Mouse (Mus musculus) forebrain, embryonic 14.5 days (tissue): ENCODE results near the gene Rhbg. TPM values are rescaled to one million over a fixed set of nuclear protein-coding genes. Genes with fewer than 3 reads are reported as not detected.
"Not testable (repeated sequence)": the region's sequence is repeated elsewhere in the genome, so short reads cannot be mapped to it uniquely, and the experiment has no call there.

Experiments
- ATAC-seq: fragments of 200-750 bp; cut with Nextera tagmentation; 2 replicates; pipeline ENCODE4 v1.8.0; 2017; ENCODE audit warnings: mild to moderate bottlenecking, moderate library complexity
- DNase-seq: peaks from one replicate; pipeline ENCODE4 v3.0.0-alpha.2; 2015; ENCODE audit warnings: low spot score
- H3K27ac ChIP-seq: fragments of 300-500 bp; sonication (generic); 2 replicates; pipeline ENCODE4 v1.5.1; 2014; ENCODE audit warnings: low read depth, mild to moderate bottlenecking, control low read depth, low read length, moderate library complexity
- H3K27me3 ChIP-seq: fragments of 300-500 bp; sonication (generic); replicated peaks from 2 replicates; pipeline ENCODE4 v1.6.1; 2014; ENCODE audit warnings: low read length, control low read depth, mixed read lengths; ENCODE audit not compliant: control insufficient read depth, insufficient read depth
- H3K36me3 ChIP-seq: fragments of 300-500 bp; sonication (generic); 2 replicates; pipeline ENCODE4 v1.6.1; 2014; ENCODE audit warnings: low read length, control low read depth; ENCODE audit not compliant: control insufficient read depth, insufficient read depth
- H3K4me1 ChIP-seq: fragments of 300-500 bp; sonication (generic); 2 replicates; pipeline ENCODE4 v1.6.1; 2014; ENCODE audit warnings: antibody characterized with exemption, low read length, control low read depth; ENCODE audit not compliant: control insufficient read depth, insufficient read depth
- H3K4me2 ChIP-seq: fragments of 300-500 bp; sonication (generic); 2 replicates; pipeline ENCODE4 v1.6.1; 2014; ENCODE audit warnings: mild to moderate bottlenecking, control low read depth, low read length
- H3K4me3 ChIP-seq: fragments of 300-500 bp; sonication (generic); 2 replicates; pipeline ENCODE4 v1.5.1; 2014; ENCODE audit warnings: low read depth, low read length, control low read depth
- H3K9ac ChIP-seq: fragments of 300-500 bp; sonication (generic); 2 replicates; pipeline ENCODE4 v1.6.1; 2014; ENCODE audit warnings: mild to moderate bottlenecking, low read length, control low read depth, moderate library complexity
- H3K9me3 ChIP-seq: fragments of 300-500 bp; sonication (generic); replicated peaks from 2 replicates; pipeline ENCODE4 v1.6.1; 2016; ENCODE audit warnings: low read length, control low read depth, mixed read lengths; ENCODE audit not compliant: control insufficient read depth
- WGBS: fragments of 180-500 bp; shearing (Covaris S2); extraction: QIAGEN DNeasy Blood & Tissue Kit; methylation state at CpG from one replicate; pipeline ENCODE4 v1.1.7; 2014; 5-methylcytosine and 5-hydroxymethylcytosine counted together
- polyA plus RNA-seq: library from polyadenylated mRNA; unstranded; fragments of >200 nt; fragmentation: Nextera tagmentation; extraction: Ambion mirVana; gene quantifications from 2 replicates; pipeline ENCODE4 v1.2.1, GENCODE M21; 2014

Gene Rhbg
- polyA plus RNA-seq, 1 experiment from 2014 or later = 0.25 TPM

GRCm38 (mm10) chr3:88287110-88287509 lies 32.6 kb upstream of the Rhbg start, which contains the start of gene Gm38392:
Gm38392 (minus strand) TSS chr3:88287210.
- Histone ChIP-seq H3K4me2 (no peak within 1 kb of the TSS), H3K4me1 (no peaks in the 10 kb centered on the region), H3K4me3 (no peak within 1 kb of the TSS), H3K9ac (no peak within 1 kb of the TSS), H3K27ac (no peak within 1 kb of the TSS), H3K36me3 (no peaks in the 10 kb centered on the region), H3K9me3 (no peaks in the 10 kb centered on the region), H3K27me3 (no peaks in the 10 kb centered on the region)
- DNase-seq = no peak
- 95% methylated on average over 4 of the region's 4 CpGs for WGBS
- ATAC-seq = no peak

DNA sequence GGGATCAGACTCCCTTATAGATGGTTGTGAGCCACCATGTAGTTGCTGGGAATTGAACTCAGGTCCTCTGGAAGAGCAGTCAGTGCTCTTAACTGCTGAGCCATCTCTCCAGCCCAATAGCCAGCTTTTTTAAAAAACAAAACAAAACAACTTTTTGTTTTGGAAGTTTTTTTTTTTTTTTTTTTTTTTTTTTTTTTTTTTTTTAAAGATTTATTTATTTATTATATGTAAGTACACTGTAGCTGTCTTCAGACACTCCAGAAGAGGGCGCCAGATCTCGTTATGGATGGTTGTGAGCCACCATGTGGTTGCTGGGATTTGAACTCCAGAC lies 31.0 kb upstream of the Rhbg start:
- not testable (repeated sequence) for H3K36me3 ChIP-seq, H3K4me3 ChIP-seq, H3K27ac ChIP-seq, H3K4me2 ChIP-seq, DNase-seq, H3K4me1 ChIP-seq, H3K9me3 ChIP-seq, ATAC-seq, H3K27me3 ChIP-seq, H3K9ac ChIP-seq
- WGBS = no CpG with 5 or more reads among the region's 2 CpGs

GRCm38 (mm10) chr3:88284815-88285564 lies 30.5 kb upstream of the Rhbg start:
- not testable (repeated sequence) for H3K27me3 ChIP-seq, H3K4me3 ChIP-seq, DNase-seq, H3K9ac ChIP-seq, H3K4me2 ChIP-seq, ATAC-seq, H3K27ac ChIP-seq, H3K36me3 ChIP-seq, H3K4me1 ChIP-seq, H3K9me3 ChIP-seq
- WGBS = 96% methylated on average over 14 of the region's 14 CpGs

DNA sequence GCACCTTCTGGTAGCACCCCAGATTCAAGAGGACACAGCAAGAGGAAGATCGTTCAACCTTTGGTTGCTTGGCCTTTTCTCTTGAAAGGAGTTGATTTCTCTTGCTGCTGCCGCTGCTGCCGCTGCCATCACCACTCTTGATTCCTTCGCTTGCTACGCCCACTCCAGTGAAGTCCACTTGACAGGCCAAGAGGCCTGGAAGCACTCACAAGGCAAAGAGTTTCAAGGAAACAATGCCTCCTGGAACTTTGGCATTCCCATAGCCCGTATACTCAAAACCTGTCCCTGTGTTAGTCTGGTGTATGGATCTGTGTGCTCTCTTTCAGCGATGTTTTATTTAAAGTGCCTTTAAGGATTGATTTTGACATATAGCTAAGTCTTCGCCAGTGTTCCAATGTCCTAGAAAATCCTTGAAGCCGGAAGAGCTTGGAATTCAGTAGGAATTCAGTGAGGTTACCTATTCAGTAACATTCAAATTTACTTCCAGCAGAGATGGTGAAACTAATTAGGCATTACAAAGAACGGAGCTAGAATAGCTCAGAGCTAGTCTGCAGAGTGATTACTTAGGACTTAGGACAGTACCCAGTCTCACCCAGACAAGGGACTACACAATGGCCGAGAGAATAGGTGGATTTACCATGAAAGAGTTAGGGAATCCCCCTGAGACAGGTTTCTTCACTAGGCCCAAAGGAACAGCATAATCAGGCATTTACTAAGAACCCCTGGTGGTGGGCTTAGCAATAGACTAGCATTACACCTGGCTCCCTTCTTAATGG lies 26.8 kb upstream of the Rhbg start:
- not testable (repeated sequence) for DNase-seq, H3K27me3 ChIP-seq, H3K27ac ChIP-seq, H3K4me2 ChIP-seq, ATAC-seq, H3K36me3 ChIP-seq, H3K4me3 ChIP-seq, H3K4me1 ChIP-seq, H3K9me3 ChIP-seq, H3K9ac ChIP-seq
- WGBS = 40% methylated on average over 11 of the region's 11 CpGs

DNA sequence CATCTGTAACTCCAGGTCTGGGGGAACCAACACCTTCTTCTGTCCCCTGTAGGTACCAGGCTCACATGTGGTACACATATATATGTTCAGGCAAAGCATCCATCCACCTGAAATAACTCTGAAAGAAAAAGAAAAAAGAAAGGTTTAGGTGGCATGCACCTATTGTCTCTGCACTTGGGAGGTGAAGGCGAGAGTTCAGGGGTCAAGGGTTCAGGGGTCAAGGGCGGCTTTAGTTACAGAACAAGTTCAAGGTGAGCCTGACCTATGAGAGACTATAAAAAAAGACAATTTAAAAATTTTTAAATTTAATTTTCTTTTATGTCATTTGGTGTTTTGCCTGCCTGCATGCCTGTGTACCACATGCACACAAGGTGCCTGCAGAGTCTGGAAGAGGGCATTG lies 25.5 kb upstream of the Rhbg start:
- 96% methylated on average over 2 of the region's 2 CpGs for WGBS

DNA sequence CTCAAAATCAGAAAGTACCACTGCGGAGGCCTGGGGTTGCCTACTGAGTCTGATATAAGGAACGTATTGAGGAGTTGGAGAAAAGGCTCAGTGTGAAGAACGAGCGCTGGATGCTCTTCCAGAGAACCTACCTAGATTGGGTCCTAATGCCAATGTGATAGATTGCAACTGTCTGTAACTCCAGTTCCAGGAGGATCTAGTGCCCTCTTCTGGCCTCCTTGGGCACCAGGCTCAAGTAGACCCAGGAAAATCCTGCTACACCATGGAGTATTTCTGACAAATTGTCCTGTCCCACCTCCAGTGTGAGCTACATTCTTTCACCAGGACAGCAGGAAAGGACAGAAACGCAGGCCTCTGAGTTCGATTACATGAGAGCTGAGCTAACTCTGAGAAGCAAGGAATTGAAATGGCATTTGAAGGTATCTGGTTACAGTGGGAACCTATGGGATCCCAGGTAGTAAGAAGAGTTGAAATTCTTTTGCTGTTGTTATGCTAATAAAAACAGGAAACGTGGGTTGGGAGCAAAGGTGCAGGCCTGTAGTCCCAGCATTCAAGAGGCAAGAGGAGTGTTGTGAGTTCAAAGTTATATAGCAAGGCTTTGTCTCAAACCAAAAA lies 22.1 kb upstream of the Rhbg start:
- 48% methylated on average over 7 of the region's 7 CpGs for WGBS
- peak; percentile 49 for DNase-seq
- H3K27me3 ChIP-seq = no peaks in the 10 kb centered on the region

More for the DNA sequence above, 25.5 kb upstream of the Rhbg start:
- no peak overlapping the region for H3K4me2 ChIP-seq
- H3K4me1 ChIP-seq = no peaks in the 10 kb centered on the region
- DNase-seq = no peak
- no peaks in the 10 kb centered on the region for H3K36me3 ChIP-seq
- no peak overlapping the region for H3K9ac ChIP-seq
- no peak for ATAC-seq
- H3K27ac ChIP-seq = no peak overlapping the region
- H3K9me3 ChIP-seq = no peaks in the 10 kb centered on the region
- H3K27me3 ChIP-seq = no peaks in the 10 kb centered on the region
- H3K4me3 ChIP-seq = no peak overlapping the region

DNA sequence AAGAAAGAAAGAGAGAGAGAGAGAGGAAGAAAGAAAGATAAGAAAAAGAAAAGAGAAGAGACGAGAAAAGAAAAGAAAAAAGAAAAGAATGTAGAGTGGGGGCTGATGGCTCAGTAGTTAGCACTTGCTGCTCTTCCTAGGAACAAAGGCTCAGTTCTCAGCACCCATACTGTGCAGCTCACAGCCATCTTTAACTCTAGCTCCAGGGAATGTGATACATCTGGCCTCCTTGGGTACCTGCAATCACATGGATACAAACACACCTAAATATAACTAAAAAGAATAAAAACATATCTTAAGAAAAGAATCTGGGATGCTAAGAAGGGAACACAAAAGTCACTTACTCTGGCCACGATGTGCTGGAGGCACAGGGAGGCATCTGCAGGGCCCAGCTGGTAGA lies 21.6 kb upstream of the Rhbg start:
- WGBS = 84% methylated on average over 2 of the region's 2 CpGs
- no peaks in the 10 kb centered on the region for H3K9me3 ChIP-seq
- H3K27ac ChIP-seq = no peak overlapping the region
- no peak for DNase-seq
- ATAC-seq = no peak
- H3K4me2 ChIP-seq = no peak overlapping the region
- no peaks in the 10 kb centered on the region for H3K36me3 ChIP-seq
- no peak overlapping the region for H3K4me3 ChIP-seq
- no peaks in the 10 kb centered on the region for H3K4me1 ChIP-seq
- no peaks in the 10 kb centered on the region for H3K27me3 ChIP-seq
- H3K9ac ChIP-seq = no peak overlapping the region

More for the DNA sequence above, 22.1 kb upstream of the Rhbg start:
- no peak overlapping the region for H3K4me2 ChIP-seq
- no peaks in the 10 kb centered on the region for H3K36me3 ChIP-seq
- ATAC-seq = no peak
- H3K4me1 ChIP-seq = no peaks in the 10 kb centered on the region
- H3K27ac ChIP-seq = no peak overlapping the region
- no peaks in the 10 kb centered on the region for H3K9me3 ChIP-seq
- no peak overlapping the region for H3K9ac ChIP-seq
- H3K4me3 ChIP-seq = no peak overlapping the region

DNA sequence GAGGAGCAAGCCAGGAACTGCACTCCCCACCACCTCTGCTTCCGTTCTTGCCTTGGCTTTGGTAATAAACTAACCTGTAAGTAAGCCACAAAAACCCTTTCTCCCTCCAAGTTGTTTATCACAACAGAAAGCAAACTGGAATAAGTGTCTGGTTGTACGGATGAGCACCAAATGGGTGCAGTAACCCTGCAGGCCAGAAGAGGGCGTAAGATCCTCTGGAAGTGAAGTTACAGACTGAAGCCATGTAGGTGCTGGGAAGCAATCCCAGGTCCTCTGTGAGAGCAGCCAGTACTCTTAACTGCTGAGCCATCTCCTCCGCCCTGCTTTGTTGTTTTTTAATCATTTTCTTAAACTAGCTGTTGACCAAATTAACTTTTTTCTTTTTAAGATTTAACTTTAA lies 19.5 kb upstream of the Rhbg start:
- Histone ChIP-seq H3K36me3 (no peaks in the 10 kb centered on the region), H3K27me3 (no peaks in the 10 kb centered on the region), H3K9me3 (no peaks in the 10 kb centered on the region), H3K4me2 (no peak overlapping the region), H3K4me1 (no peaks in the 10 kb centered on the region), H3K27ac (no peak overlapping the region), H3K9ac (no peak overlapping the region), H3K4me3 (no peak overlapping the region)
- no peak for ATAC-seq
- no peak for DNase-seq
- WGBS = 97% methylated on average over 4 of the region's 4 CpGs

GRCm38 (mm10) chr3:88271859-88272258 lies 17.4 kb upstream of the Rhbg start:
- WGBS = 93% methylated on average over 3 of the region's 3 CpGs

More at GRCm38 (mm10) chr3:88271859-88272258, 17.4 kb upstream of the Rhbg start:
- no peaks in the 10 kb centered on the region for H3K4me1 ChIP-seq
- no peaks in the 10 kb centered on the region for H3K36me3 ChIP-seq
- no peaks in the 10 kb centered on the region for H3K9me3 ChIP-seq
- DNase-seq (no peak), ATAC-seq (no peak)
- no peak overlapping the region for H3K4me2 ChIP-seq
- H3K27ac ChIP-seq = no peak overlapping the region
- H3K4me3 ChIP-seq = no peak overlapping the region
- no peaks in the 10 kb centered on the region for H3K27me3 ChIP-seq
- no peak overlapping the region for H3K9ac ChIP-seq
